Mouse (Mus musculus) neural tube, embryonic 15.5 days (tissue): ENCODE measurements around the gene Ptbp2. TPM values are rescaled to one million over a fixed set of nuclear protein-coding genes. Genes with fewer than 3 reads are reported as not detected.

ENCODE experiments used
- ATAC-seq: fragments of 200-750 bp; cut with Nextera tagmentation; 2 replicates; pipeline ENCODE4 v1.8.0; 2017; ENCODE audit warnings: mild to moderate bottlenecking, moderate TSS enrichment, moderate library complexity; ENCODE audit not compliant: low FRiP score
- H3K27ac ChIP-seq: fragments of 300-500 bp; sonication (generic); replicated peaks from 2 replicates; pipeline ENCODE4 v1.5.1; 2015; ENCODE audit warnings: mild to moderate bottlenecking, inconsistent platforms
- H3K27me3 ChIP-seq: fragments of 300-500 bp; sonication (generic); replicated peaks from 2 replicates; pipeline ENCODE4 v1.6.1; 2015; ENCODE audit warnings: inconsistent platforms
- H3K36me3 ChIP-seq: fragments of 300-500 bp; sonication (generic); 2 replicates; pipeline ENCODE4 v1.6.1; 2015; ENCODE audit warnings: inconsistent platforms
- H3K4me1 ChIP-seq: fragments of 300-500 bp; sonication (generic); 2 replicates; pipeline ENCODE4 v1.6.1; 2015; ENCODE audit warnings: inconsistent platforms
- H3K4me2 ChIP-seq: fragments of 300-500 bp; sonication (generic); 2 replicates; pipeline ENCODE4 v1.6.1; 2015; ENCODE audit warnings: inconsistent platforms, mild to moderate bottlenecking, moderate library complexity
- H3K4me3 ChIP-seq: fragments of 300-500 bp; sonication (generic); replicated peaks from 2 replicates; pipeline ENCODE4 v1.5.1; 2015; ENCODE audit warnings: mild to moderate bottlenecking, inconsistent platforms
- H3K9ac ChIP-seq: fragments of 300-500 bp; sonication (generic); replicated peaks from 2 replicates; pipeline ENCODE4 v1.6.1; 2015; ENCODE audit warnings: mild to moderate bottlenecking, inconsistent platforms
- H3K9me3 ChIP-seq: fragments of 300-500 bp; sonication (generic); replicated peaks from 2 replicates; pipeline ENCODE4 v1.6.1; 2016; ENCODE audit warnings: inconsistent platforms
- WGBS: fragments of 180-500 bp; shearing (Covaris S2); methylation state at CpG from one replicate; pipeline ENCODE4 v1.1.7; 2015; ENCODE audit warnings: mixed read lengths; 5-methylcytosine and 5-hydroxymethylcytosine counted together
- polyA plus RNA-seq: library from polyadenylated mRNA; unstranded; fragments of >200 nt; fragmentation: Nextera tagmentation; extraction: Ambion mirVana; gene quantifications from 2 replicates; pipeline ENCODE4 v1.2.1, GENCODE M21; 2015

The Ptbp2 gene
- polyA plus RNA-seq, 1 experiment from 2014 or later = 218 TPM

DNA sequence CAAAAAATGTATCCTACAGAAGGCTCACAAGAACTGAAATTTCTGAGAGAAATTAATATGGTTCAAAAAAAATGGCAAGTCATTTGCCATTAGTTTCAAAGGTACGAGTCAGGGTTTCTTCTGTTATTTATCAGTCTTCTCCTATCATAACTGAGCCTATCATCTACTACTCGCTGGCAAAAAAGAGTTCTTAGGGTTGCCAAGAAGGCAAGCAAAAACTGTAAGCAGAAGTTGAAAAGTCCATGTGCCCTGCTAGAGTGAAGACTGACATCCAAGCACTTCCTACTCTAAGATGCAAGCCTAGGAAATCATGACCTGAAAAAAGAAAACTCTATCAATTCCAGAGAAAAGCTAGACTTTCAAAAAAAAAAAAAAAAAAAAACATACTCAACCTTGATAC is 20.5 kb downstream of the Ptbp2 start:
- Histone ChIP-seq H3K4me2 (no peak overlapping the region), H3K9ac (no peak overlapping the region), H3K4me3 (no peak overlapping the region), H3K9me3 (no peaks in the 10 kb centered on the region), H3K36me3 (peaks cover 8% of the 10 kb centered on the region; the same call in 1 of the 2 replicates), H3K27me3 (no peaks in the 10 kb centered on the region), H3K27ac (no peak overlapping the region), H3K4me1 (no peaks in the 10 kb centered on the region)
- ATAC-seq = no peak
- 86% methylated on average over 2 of the region's 2 CpGs for WGBS

DNA sequence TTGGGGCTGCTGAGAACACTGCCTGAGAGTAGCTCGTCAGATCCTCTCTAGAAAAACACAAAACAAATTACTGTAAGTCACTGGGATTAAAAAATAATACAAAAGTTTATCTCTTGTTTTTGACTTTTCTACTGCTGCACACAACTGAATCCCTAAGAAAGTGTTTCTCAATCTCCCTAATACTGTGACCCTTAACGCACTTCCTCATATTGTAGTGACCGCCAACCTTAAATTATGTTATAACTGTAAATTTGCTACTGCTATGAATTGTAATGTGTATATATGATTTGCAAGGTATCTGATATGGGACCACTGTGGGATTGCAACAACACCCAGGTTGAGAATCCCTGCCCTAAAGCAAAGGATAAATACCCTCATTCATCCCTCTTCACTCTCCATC is 22.5 kb downstream of the Ptbp2 start:
- H3K9me3 ChIP-seq = no peaks in the 10 kb centered on the region
- H3K36me3 ChIP-seq = peaks cover 8% of the 10 kb centered on the region; the same call in 1 of the 2 replicates
- H3K27me3 ChIP-seq = no peaks in the 10 kb centered on the region
- WGBS = 94% methylated on average over 3 of the region's 3 CpGs
- no peak for ATAC-seq
- no peaks in the 10 kb centered on the region for H3K4me1 ChIP-seq
- H3K4me2 ChIP-seq = no peak overlapping the region
- H3K27ac ChIP-seq = no peak overlapping the region
- H3K4me3 ChIP-seq = no peak overlapping the region
- H3K9ac ChIP-seq = no peak overlapping the region

DNA sequence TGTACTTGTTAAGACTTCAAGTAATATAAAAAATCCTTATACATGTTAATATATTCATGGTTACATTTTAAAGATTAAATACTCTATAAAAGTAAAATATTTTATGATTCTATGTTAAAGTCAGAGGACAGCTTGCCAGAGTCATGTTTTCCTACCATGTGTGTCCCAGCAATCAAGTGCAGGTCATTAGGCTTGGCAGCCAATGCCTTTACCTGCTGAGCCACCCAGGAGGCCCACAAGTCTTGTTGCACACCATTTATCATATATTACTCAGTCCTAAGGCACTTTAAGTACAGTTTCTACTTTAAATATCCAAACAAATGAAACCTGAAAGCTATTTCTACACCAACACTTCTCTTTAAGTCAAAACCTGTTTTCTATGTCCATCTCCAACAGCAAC is 30.5 kb downstream of the Ptbp2 start:
- peaks cover 4% of the 10 kb centered on the region; the same call in 1 of the 2 replicates for H3K36me3 ChIP-seq

DNA sequence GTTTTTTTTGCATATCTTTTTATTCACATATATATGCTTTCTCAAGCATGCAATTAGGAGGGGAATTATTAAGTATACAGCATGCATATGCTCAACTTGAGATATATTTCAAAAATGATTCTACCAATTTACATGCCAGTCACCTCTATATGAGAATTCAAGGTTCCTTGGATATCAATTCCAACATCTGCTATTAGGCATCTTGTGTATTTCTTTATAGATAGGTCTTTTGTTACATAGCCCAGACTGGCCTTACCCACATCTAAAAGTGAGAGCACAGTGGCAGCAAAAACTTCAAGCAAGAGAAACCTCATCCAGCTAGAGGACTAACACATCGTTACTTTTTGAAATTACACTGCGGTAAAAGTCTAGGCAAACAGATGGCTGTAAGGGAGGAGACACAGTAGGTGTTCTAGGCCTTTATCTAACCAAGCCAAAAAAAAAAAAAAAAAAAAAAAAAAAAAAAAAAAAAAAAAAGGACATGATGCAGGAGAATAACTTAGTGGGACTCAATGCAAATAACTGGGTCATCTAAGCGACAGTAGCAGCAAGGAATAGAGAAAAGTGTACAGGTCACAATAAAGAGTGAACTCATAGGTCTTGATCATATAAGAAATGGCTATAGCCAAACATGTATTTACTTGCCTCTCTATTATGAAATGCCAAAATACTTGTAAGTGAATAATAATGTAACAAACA is 34.6 kb downstream of the Ptbp2 start:
- no peak overlapping the region for H3K4me3 ChIP-seq
- H3K36me3 ChIP-seq = peaks cover 4% of the 10 kb centered on the region; the same call in 1 of the 2 replicates
- no peak overlapping the region for H3K4me2 ChIP-seq
- no peaks in the 10 kb centered on the region for H3K9me3 ChIP-seq
- ATAC-seq = no peak
- H3K9ac ChIP-seq = no peak overlapping the region
- H3K27ac ChIP-seq = no peak overlapping the region
- H3K4me1 ChIP-seq = no peaks in the 10 kb centered on the region
- WGBS = 49% methylated on average over 3 of the region's 3 CpGs
- no peaks in the 10 kb centered on the region for H3K27me3 ChIP-seq

More for the DNA sequence above, 30.5 kb downstream of the Ptbp2 start:
- H3K27me3 ChIP-seq = no peaks in the 10 kb centered on the region
- no peaks in the 10 kb centered on the region for H3K9me3 ChIP-seq
- H3K4me2 ChIP-seq = no peak overlapping the region
- H3K4me1 ChIP-seq = no peaks in the 10 kb centered on the region
- no peak for ATAC-seq
- H3K27ac ChIP-seq = no peak overlapping the region
- no peak overlapping the region for H3K9ac ChIP-seq
- no peak overlapping the region for H3K4me3 ChIP-seq

DNA sequence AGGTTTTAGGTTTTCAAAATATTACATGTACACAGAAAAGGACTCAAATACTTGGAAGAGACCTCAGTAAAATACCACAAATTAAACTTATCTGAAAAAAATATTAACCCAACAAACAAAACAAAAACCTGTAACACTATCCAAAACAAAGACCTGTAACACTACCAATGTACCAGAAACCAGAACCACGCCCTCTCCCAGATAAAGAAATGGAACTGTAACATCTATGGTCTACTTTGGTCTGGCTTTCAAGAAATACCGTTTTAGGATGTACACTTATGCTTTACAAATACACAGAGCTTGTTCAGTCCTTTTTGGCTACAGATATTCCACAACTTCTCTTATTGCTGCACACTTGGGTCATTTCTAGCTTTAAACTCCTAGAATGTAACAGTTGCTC is 35.1 kb downstream of the Ptbp2 start:
- Histone ChIP-seq H3K27ac (no peak overlapping the region), H3K27me3 (no peaks in the 10 kb centered on the region), H3K4me1 (no peaks in the 10 kb centered on the region), H3K4me2 (no peak overlapping the region), H3K4me3 (no peak overlapping the region), H3K9ac (no peak overlapping the region), H3K9me3 (no peaks in the 10 kb centered on the region), H3K36me3 (peaks cover 4% of the 10 kb centered on the region; the same call in 1 of the 2 replicates)
- ATAC-seq = no peak
- WGBS = 97% methylated on average over 2 of the region's 2 CpGs

DNA sequence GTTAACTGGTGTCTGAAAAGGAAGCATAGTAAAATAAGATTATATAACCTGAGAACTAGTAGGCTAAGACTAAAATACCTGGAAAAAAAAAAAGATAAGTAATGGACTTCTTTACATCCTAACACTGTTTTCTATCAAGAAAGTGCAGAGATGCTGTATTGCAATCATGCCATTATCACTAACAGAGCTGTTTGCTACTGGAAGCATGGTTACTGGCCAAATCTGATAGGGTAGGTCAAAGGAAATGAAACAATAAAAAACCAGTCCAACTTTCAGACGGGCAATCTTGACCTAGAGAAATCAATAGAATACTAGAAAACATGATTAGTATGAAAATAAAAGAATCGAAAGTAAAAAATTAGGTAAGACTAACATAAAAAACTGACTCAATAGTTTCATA is 37.6 kb downstream of the Ptbp2 start:
- Histone ChIP-seq H3K27me3 (no peaks in the 10 kb centered on the region), H3K36me3 (peaks cover 7% of the 10 kb centered on the region; the same call in 1 of the 2 replicates), H3K27ac (no peak overlapping the region), H3K4me1 (no peaks in the 10 kb centered on the region), H3K4me2 (no peak overlapping the region), H3K4me3 (no peak overlapping the region), H3K9ac (no peak overlapping the region), H3K9me3 (no peaks in the 10 kb centered on the region)
- ATAC-seq = no peak
- WGBS = 93% methylated on average over 2 of the region's 2 CpGs

DNA sequence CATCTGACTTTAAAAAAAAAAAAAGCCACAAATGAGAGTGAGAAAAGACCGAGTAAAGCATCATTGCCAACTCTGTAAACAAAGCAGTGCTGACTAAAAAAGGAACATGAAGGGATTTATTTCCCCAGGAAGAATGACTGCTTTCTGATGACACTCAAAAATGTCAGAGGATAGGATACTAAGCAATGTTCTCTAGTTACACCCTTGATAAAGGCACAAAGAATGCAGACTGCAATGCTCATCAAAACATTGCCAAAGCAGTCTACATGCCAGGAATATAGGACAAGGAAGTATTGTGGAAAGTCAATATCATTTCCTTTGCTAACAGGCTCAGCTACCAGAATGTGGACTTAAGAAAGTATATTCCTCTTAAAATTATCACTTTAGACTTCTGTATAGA is 38.5 kb downstream of the Ptbp2 start:
- peaks cover 7% of the 10 kb centered on the region; the same call in 1 of the 2 replicates for H3K36me3 ChIP-seq
- H3K4me3 ChIP-seq = no peak overlapping the region
- H3K9me3 ChIP-seq = no peaks in the 10 kb centered on the region
- ATAC-seq = no peak
- H3K27me3 ChIP-seq = no peaks in the 10 kb centered on the region
- no peak overlapping the region for H3K9ac ChIP-seq
- no peak overlapping the region for H3K4me2 ChIP-seq
- H3K4me1 ChIP-seq = no peaks in the 10 kb centered on the region
- H3K27ac ChIP-seq = no peak overlapping the region
- 56% methylated on average over 1 of the region's 1 CpGs for whole genome bisulfite sequencing

DNA sequence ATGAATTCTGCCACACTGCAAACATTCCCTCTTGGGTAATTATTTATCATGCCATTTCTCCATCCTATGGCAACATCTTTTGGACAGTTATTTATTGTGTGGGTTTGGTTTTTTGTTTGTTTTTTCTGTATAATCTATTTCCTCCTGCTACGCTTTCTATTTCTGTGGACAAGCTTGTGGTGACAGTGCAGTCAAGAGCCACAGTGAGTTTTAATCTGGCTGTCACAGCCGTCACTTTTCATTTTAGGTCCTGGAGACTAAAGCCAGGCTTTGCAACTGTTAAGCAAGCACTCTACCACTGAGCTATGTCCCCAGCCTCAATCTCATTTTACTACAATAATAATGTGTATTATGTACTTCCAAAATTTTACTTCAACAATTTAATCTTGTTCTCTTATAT is 54.4 kb downstream of the Ptbp2 start:
- no peaks in the 10 kb centered on the region for H3K9me3 ChIP-seq
- ATAC-seq = no peak
- WGBS = 90% methylated on average over 2 of the region's 2 CpGs
- no peak overlapping the region for H3K9ac ChIP-seq
- no peaks in the 10 kb centered on the region for H3K27me3 ChIP-seq
- 0 out of 2 replicates have a peak, but pooled peaks cover 3% of the 10 kb centered on the region for H3K4me1 ChIP-seq
- no peak overlapping the region for H3K4me3 ChIP-seq
- H3K4me2 ChIP-seq = no peak overlapping the region
- no peak overlapping the region for H3K27ac ChIP-seq
- H3K36me3 ChIP-seq = peaks cover 4% of the 10 kb centered on the region; the same call in 1 of the 2 replicates

DNA sequence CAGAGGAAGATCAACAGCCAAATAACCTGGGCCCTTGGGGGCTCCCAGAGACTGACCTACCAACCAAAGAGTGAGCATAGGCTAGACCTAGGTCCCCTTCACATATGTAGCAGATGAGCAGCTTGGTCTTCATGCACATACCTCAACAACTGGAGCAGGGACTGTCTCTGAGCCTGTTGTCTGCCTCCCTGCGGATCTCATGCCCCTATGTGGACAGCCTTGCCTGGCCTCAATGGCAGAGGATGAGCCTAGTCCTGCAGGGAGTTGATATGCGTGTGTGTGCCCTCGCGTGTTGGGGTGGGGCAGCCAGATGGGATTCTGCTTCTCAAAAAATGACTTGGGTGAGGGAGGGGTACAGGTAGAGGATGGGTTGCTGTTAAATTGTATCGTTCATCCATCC is 72.2 kb downstream of the Ptbp2 start:
- H3K4me1 ChIP-seq = no peaks in the 10 kb centered on the region
- H3K4me2 ChIP-seq = no peak overlapping the region
- no peaks in the 10 kb centered on the region for H3K27me3 ChIP-seq
- ATAC-seq = no peak; the same call in 1 of the 2 replicates
- H3K27ac ChIP-seq = no peak overlapping the region
- no peaks in the 10 kb centered on the region for H3K9me3 ChIP-seq
- H3K4me3 ChIP-seq = no peak overlapping the region
- H3K36me3 ChIP-seq = no peaks in the 10 kb centered on the region
- no peak overlapping the region for H3K9ac ChIP-seq
- WGBS = 92% methylated on average over 5 of the region's 5 CpGs

DNA sequence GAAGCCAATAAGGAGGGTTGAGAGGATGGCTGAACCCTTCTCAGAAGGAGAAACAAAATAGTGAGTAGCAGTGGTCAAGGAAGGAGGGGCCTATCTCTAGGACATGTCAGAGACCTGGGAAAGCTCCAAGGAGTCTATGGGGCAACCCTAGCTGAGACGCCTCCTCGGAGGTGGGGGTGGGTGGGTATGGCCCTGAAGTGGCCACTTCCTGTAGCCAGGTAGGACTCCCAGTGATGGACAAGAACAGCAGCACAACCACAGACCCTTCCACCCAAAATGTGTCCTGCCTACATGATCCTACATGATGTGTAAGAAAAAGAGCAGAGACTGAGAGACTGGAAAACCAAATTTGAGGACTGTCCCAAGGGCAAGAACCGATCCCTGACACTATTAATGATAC is 72.8 kb downstream of the Ptbp2 start:
- no peak overlapping the region for H3K4me3 ChIP-seq
- ATAC-seq = no peak
- WGBS = 94% methylated on average over 3 of the region's 3 CpGs
- H3K4me2 ChIP-seq = no peak overlapping the region
- H3K9ac ChIP-seq = no peak overlapping the region
- no peaks in the 10 kb centered on the region for H3K36me3 ChIP-seq
- no peak overlapping the region for H3K27ac ChIP-seq
- no peaks in the 10 kb centered on the region for H3K4me1 ChIP-seq
- no peaks in the 10 kb centered on the region for H3K9me3 ChIP-seq
- no peaks in the 10 kb centered on the region for H3K27me3 ChIP-seq

DNA sequence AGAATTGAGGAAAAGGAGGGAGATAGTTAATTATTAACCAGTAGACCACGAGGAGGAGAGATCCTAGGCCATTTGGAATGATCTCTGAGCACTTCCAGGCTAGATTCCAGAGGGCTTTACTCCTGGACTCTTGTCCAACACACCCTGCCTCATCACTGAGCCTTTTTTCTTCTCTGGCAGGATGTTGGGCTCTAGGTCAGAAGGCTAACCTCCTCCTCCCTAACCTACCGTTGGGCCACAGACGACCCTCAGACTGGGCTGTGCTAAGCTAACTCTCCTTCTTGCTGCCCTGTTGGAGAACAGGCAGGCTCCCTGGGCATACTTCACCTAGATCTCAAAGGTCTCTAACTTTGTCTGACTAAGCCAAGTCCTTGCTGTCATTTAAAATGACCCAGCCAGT is 82.8 kb downstream of the Ptbp2 start:
- Histone ChIP-seq H3K4me1 (no peaks in the 10 kb centered on the region), H3K9ac (no peak overlapping the region), H3K4me2 (no peak overlapping the region), H3K27me3 (no peaks in the 10 kb centered on the region), H3K9me3 (no peaks in the 10 kb centered on the region), H3K4me3 (no peak overlapping the region), H3K27ac (no peak overlapping the region), H3K36me3 (no peaks in the 10 kb centered on the region)
- no peak for ATAC-seq
- 49% methylated on average over 3 of the region's 3 CpGs for WGBS

DNA sequence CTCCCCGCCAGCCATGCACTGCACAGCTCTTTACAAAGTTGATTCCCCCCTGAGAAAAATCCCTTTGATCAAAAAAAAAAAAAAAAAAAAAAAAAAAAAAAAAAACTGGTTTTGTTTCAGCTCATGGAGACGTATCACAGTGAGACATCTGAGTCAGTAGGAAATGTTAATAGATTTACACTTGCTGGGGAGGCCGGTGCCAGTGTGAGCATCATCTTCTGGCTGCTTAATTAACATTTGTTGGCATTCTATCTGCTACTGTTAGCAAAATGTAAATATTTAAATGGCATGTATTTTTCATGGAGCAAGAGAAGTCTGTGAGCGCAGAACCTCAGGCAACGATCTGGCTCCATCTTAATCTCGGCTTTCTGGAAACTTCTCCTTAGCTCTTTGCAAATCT is 99.5 kb downstream of the Ptbp2 start:
- Histone ChIP-seq H3K4me3 (no peak overlapping the region), H3K4me2 (no peak overlapping the region), H3K9me3 (no peaks in the 10 kb centered on the region), H3K9ac (no peak overlapping the region), H3K4me1 (no peaks in the 10 kb centered on the region), H3K36me3 (no peaks in the 10 kb centered on the region), H3K27ac (no peak overlapping the region), H3K27me3 (no peaks in the 10 kb centered on the region)
- no peak for ATAC-seq
- 56% methylated on average over 6 of the region's 6 CpGs for WGBS
